Mouse (Mus musculus): ENCODE data around the gene Inmt. TPM values are rescaled to one million over a fixed set of nuclear protein-coding genes. Genes with fewer than 3 reads are reported as not detected.

Gene Inmt
- total and polyA plus RNA-seq, 3 experiments, result not detected

- peaks cover 48% of the 10 kb centered on the region for H3K27me3 ChIP-seq (replicated peaks)
- dilution Hi-C loops (cut with MboI; ENCODE audit: extremely low pct_ligation_motif_present, extremely low pct_unique_long_range_greater_than_20kb, low sequenced_read_pairs), result no loop called here
- in situ Hi-C loops (cut with MboI; ENCODE audit: low pct_ligation_motif_present, low pct_unique_long_range_greater_than_20kb, low sequenced_read_pairs), result no loop called here
- H3K36me3 ChIP-seq (replicated peaks in 1 of 2; ENCODE audit: control insufficient read depth in 1 of 2, insufficient read depth in 1 of 2, low read length in 1 of 2), result no peaks in the 10 kb centered on the region
- DNase-seq (ENCODE audit: extremely low read depth), result no peak
- no peak within 1 kb of the TSS for H3K4me2 ChIP-seq (ENCODE audit: insufficient read depth, low read depth, poor library complexity, severe bottlenecking)
- no peaks in the 10 kb centered on the region for H3K79me2 ChIP-seq (replicated peaks; ENCODE audit: control insufficient read depth, extremely low read depth, insufficient read depth, poor library complexity, severe bottlenecking)
- TF ChIP-seq MAZ (IDR thresholded peaks at IDR 0.05; ENCODE audit: low read depth, low read length) (no peak), MAFK (IDR thresholded peaks at IDR 0.05; ENCODE audit: insufficient replicate concordance, low read length) (no peak), ETS1 (conservative IDR thresholded peaks at IDR 0.05; ENCODE audit: low read depth, low read length) (no peak), SMC3 (IDR thresholded peaks at IDR 0.05; ENCODE audit: low read depth, low read length) (no peak)
- no peak within 1 kb of the TSS for H3K4me3 ChIP-seq (replicated peaks in 1 of 3; ENCODE audit: low read depth in 2 of 3, low read length in 2 of 3, poor library complexity in 1 of 3)
- H3K9me3 ChIP-seq (replicated peaks; ENCODE audit: low read length), result peaks cover 3% of the 10 kb centered on the region
- no peak within 1 kb of the TSS for H3K9ac ChIP-seq (ENCODE audit: insufficient read depth, low read depth)
- H3K27ac ChIP-seq (ENCODE audit: insufficient read depth, low read depth), result no peak within 1 kb of the TSS
- H3K4me1 ChIP-seq (ENCODE audit: control insufficient read depth in 1 of 2, insufficient read depth in 2 of 2), result no peaks in the 10 kb centered on the region
Measured at GRCm38 (mm10) chr6:55132794-55133193, 42.0 kb downstream of the Inmt start, which contains the start of gene Crhr2. Gene Crhr2, minus strand, starts transcription at chr6:55133016.

DNA sequence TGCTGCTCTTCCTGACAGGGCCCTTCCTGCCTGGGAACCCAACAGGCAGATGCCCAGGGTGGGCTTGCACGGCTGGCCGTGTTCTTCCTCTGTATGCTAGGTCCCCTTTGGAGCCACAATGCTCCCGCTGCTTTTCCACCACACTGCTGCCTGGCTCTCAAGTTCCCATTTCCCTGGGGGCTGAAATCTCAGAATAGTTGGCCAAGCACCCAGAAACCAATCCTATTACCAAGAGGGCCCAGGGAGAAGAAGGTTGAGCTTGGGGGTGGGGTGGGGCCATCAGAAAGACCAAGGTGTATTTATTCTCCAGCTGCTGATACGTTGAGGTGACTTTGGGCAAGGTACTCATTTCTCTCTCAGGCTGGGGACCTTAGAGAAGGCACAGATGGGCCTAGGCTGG lies 43.5 kb downstream of the Inmt start:
- no peak overlapping the region for H3K4me2 ChIP-seq (ENCODE audit: insufficient read depth, low read depth, poor library complexity, severe bottlenecking)
- H3K36me3 ChIP-seq (replicated peaks in 1 of 2; ENCODE audit: control insufficient read depth in 1 of 2, insufficient read depth in 1 of 2, low read length in 1 of 2), result no peaks in the 10 kb centered on the region
- no peak overlapping the region for H3K9ac ChIP-seq (ENCODE audit: insufficient read depth, low read depth)
- in situ Hi-C loops (cut with MboI; ENCODE audit: low pct_ligation_motif_present, low pct_unique_long_range_greater_than_20kb, low sequenced_read_pairs), result no loop called here
- DNase-seq (ENCODE audit: extremely low read depth), result no peak
- dilution Hi-C loops (cut with MboI; ENCODE audit: extremely low pct_ligation_motif_present, extremely low pct_unique_long_range_greater_than_20kb, low sequenced_read_pairs), result no loop called here
- peaks cover 3% of the 10 kb centered on the region for H3K9me3 ChIP-seq (replicated peaks; ENCODE audit: low read length)
- no peaks in the 10 kb centered on the region for H3K79me2 ChIP-seq (replicated peaks; ENCODE audit: control insufficient read depth, extremely low read depth, insufficient read depth, poor library complexity, severe bottlenecking)
- TF ChIP-seq POLR2AphosphoS2 (IDR thresholded peaks at IDR 0.05; ENCODE audit: low read depth, low read length) (no peak), KAT2A (IDR thresholded peaks at IDR 0.05; ENCODE audit: insufficient replicate concordance, low read length) (no peak), ETS1 (conservative IDR thresholded peaks at IDR 0.05; ENCODE audit: low read depth, low read length) (no peak), NELFE (IDR thresholded peaks at IDR 0.05; ENCODE audit: low read depth, low read length) (no peak), MAX (IDR thresholded peaks at IDR 0.05; ENCODE audit: low read length) (no peak)
- H3K27me3 ChIP-seq (replicated peaks), result peaks cover 50% of the 10 kb centered on the region
- no peak overlapping the region for H3K4me3 ChIP-seq (replicated peaks in 1 of 3; ENCODE audit: low read depth in 2 of 3, low read length in 2 of 3, poor library complexity in 1 of 3)
- H3K4me1 ChIP-seq (ENCODE audit: control insufficient read depth in 1 of 2, insufficient read depth in 2 of 2), result no peaks in the 10 kb centered on the region
- no peak overlapping the region for H3K27ac ChIP-seq (ENCODE audit: insufficient read depth, low read depth)

GRCm38 (mm10) chr6:55130631-55131030 lies 44.2 kb downstream of the Inmt start:
- Histone ChIP-seq H3K4me1 (ENCODE audit: control insufficient read depth in 1 of 2, insufficient read depth in 2 of 2) (no peaks in the 10 kb centered on the region), H3K4me3 (replicated peaks in 1 of 3; ENCODE audit: low read depth in 2 of 3, low read length in 2 of 3, poor library complexity in 1 of 3) (no peak overlapping the region), H3K9ac (ENCODE audit: insufficient read depth, low read depth) (no peak overlapping the region), H3K27me3 (replicated peaks) (peaks cover 53% of the 10 kb centered on the region), H3K79me2 (replicated peaks; ENCODE audit: control insufficient read depth, extremely low read depth, insufficient read depth, poor library complexity, severe bottlenecking) (no peaks in the 10 kb centered on the region), H3K4me2 (ENCODE audit: insufficient read depth, low read depth, poor library complexity, severe bottlenecking) (no peak overlapping the region), H3K36me3 (replicated peaks in 1 of 2; ENCODE audit: control insufficient read depth in 1 of 2, insufficient read depth in 1 of 2, low read length in 1 of 2) (no peaks in the 10 kb centered on the region), H3K9me3 (replicated peaks; ENCODE audit: low read length) (peaks cover 3% of the 10 kb centered on the region), H3K27ac (ENCODE audit: insufficient read depth, low read depth) (no peak overlapping the region)
- in situ Hi-C loops (cut with MboI; ENCODE audit: low pct_ligation_motif_present, low pct_unique_long_range_greater_than_20kb, low sequenced_read_pairs) (no loop called here), dilution Hi-C loops (cut with MboI; ENCODE audit: extremely low pct_ligation_motif_present, extremely low pct_unique_long_range_greater_than_20kb, low sequenced_read_pairs) (no loop called here)
- TF ChIP-seq ZNF384 (IDR thresholded peaks at IDR 0.05; ENCODE audit: low read depth, low read length), result no peak
- TF ChIP-seq ELF1 (IDR thresholded peaks at IDR 0.05; ENCODE audit: low read depth, low read length), result no peak
- no peak for TF ChIP-seq MEF2A (IDR thresholded peaks at IDR 0.05; ENCODE audit: borderline replicate concordance, low read depth, low read length)
- no peak for TF ChIP-seq TBP (conservative IDR thresholded peaks at IDR 0.05; ENCODE audit: low read depth, low read length)
- TF ChIP-seq RAD21 (IDR thresholded peaks at IDR 0.05; ENCODE audit: low read depth, low read length), result no peak
- DNase-seq (ENCODE audit: extremely low read depth), result no peak

Measured in CH12.LX (cell line).